Mouse (Mus musculus): ENCODE measurements around the gene Ppp2r5c. TPM values are rescaled to one million over a fixed set of nuclear protein-coding genes. Genes with fewer than 3 reads are reported as not detected.

The Ppp2r5c gene
- polyA plus RNA-seq, 1 experiment = 136 TPM

DNA sequence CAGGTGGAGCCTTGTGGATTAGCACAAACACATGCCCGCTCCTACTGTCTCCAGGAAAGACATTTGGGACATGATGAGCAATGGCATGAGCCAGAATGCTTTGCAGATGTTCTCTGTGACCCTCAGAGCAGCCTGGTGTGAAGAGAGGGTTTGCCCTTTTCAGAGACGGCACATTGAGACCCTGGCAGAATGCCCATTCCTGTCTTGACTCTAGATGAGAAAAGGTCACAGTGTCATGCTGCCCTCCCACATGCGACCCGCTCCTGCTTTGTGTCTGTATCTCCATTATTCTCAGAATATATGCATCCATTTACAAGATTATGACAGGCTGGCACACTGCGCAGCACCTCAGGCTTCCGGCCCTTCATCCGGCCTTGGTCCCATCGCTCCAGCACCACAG is 94.1 kb downstream of the Ppp2r5c start:
- no peak for TF ChIP-seq CTCF (IDR thresholded peaks at IDR 0.05; ENCODE audit: borderline replicate concordance, insufficient read depth, low read depth, low read length)
- no peak for TF ChIP-seq POLR2A (IDR thresholded peaks at IDR 0.05; ENCODE audit: borderline replicate concordance, insufficient read depth, low read length)
- DNase-seq = no peak
- 70% methylated on average over 8 of the region's 8 CpGs for WGBS
- H3K4me3 ChIP-seq (replicated peaks; ENCODE audit: insufficient read depth, low read depth, low read length) = no peak overlapping the region
- peaks cover 4% of the 10 kb centered on the region; the same call in 1 of the 2 replicates for H3K4me1 ChIP-seq (ENCODE audit: control insufficient read depth, insufficient read depth, low read length)
- H3K27me3 ChIP-seq (ENCODE audit: control insufficient read depth, insufficient read depth, low read length) = no peaks in the 10 kb centered on the region
- H3K27ac ChIP-seq (ENCODE audit: insufficient read depth, low read length) = no peak overlapping the region

DNA sequence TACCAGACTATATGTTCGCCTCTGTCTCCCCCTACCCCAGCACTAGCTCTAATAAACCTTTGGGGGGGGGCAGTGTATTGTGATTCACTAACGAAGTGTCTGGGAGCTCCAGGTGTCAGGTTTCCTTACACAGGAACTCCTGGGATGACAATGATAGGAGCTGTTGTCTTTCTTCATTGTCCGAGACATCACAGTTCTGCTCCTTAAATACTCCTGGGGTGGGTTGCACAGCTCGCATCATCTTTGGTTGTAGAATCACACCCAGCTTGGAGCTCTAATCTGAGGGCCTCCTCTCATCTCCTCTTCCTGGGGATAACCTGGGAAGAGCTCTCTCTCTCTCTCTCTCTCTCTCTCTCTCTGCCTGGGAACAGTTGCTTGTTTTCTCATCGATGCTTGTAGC is 94.6 kb downstream of the Ppp2r5c start:
- no peak overlapping the region for H3K27ac ChIP-seq (ENCODE audit: insufficient read depth, low read length)
- WGBS = 86% methylated on average over 5 of the region's 5 CpGs
- no peaks in the 10 kb centered on the region for H3K27me3 ChIP-seq (ENCODE audit: control insufficient read depth, insufficient read depth, low read length)
- H3K4me1 ChIP-seq (ENCODE audit: control insufficient read depth, insufficient read depth, low read length) = peaks cover 5% of the 10 kb centered on the region
- H3K4me3 ChIP-seq (replicated peaks; ENCODE audit: insufficient read depth, low read depth, low read length) = no peak overlapping the region
- DNase-seq = no peak
- TF ChIP-seq CTCF (IDR thresholded peaks at IDR 0.05; ENCODE audit: borderline replicate concordance, insufficient read depth, low read depth, low read length) (no peak), POLR2A (IDR thresholded peaks at IDR 0.05; ENCODE audit: borderline replicate concordance, insufficient read depth, low read length) (no peak)

DNA sequence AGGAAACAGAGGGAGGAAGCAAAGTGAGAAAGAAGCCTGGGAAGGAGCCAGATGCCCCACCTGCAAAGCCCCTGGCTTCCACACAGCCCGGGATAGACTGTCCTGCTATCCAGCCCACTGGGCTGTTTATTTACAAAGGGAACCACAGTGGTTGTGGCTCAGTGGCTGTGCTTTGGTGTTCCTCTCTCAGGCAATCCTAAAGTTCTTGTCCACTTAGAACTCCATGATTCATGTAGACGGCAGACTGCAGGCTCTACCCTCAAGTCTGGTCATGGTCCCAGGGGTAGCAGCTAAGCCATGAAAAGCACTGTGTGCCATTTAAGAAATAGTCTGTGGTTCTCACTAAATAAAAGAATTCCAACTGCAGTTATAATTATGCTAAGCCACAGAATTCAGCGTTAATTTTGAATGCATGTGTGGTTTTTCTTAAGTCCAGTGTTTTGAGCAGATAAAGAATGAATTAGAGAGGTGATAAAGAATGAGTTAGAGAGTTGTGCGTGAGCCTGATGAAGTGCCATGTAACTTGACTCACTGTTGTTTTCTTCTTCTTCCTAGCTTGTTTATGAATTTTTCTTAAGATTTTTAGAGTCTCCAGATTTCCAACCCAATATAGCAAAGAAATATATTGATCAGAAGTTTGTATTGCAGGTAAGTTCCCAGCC is 98.3 kb downstream of the Ppp2r5c start:
- H3K4me1 ChIP-seq (ENCODE audit: control insufficient read depth, insufficient read depth, low read length) = peaks cover 10% of the 10 kb centered on the region
- DNase-seq = no peak
- no peak overlapping the region for H3K27ac ChIP-seq (ENCODE audit: insufficient read depth, low read length)
- H3K27me3 ChIP-seq (ENCODE audit: control insufficient read depth, insufficient read depth, low read length) = no peaks in the 10 kb centered on the region
- 73% methylated on average over 4 of the region's 4 CpGs for WGBS
- no peak overlapping the region for H3K4me3 ChIP-seq (replicated peaks; ENCODE audit: insufficient read depth, low read depth, low read length)
- TF ChIP-seq CTCF (IDR thresholded peaks at IDR 0.05; ENCODE audit: borderline replicate concordance, insufficient read depth, low read depth, low read length) (no peak), POLR2A (IDR thresholded peaks at IDR 0.05; ENCODE audit: borderline replicate concordance, insufficient read depth, low read length) (no peak)

DNA sequence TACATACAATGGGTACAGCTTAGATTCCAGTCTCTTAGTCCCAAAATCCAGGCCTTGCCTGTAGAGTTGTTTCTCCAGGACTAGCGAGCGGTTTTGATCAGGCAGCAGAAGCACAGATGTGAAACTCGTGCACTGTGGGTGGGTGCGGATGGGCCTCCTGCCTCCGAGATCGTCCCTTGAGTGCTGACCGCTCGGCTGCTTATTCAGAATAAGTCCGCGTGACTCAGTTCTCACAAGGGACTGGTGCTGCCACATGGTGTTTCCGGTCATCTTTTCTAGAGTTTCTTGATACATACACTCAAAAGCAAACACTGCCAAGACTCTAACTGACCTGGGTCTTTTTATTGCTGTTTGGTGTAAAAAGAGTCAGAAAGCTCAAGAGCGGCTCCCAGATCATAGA is 100.7 kb downstream of the Ppp2r5c start:
- no peaks in the 10 kb centered on the region for H3K27me3 ChIP-seq (ENCODE audit: control insufficient read depth, insufficient read depth, low read length)
- no peak for TF ChIP-seq POLR2A (IDR thresholded peaks at IDR 0.05; ENCODE audit: borderline replicate concordance, insufficient read depth, low read length)
- TF ChIP-seq CTCF (IDR thresholded peaks at IDR 0.05; ENCODE audit: borderline replicate concordance, insufficient read depth, low read depth, low read length) = no peak
- H3K4me3 ChIP-seq (replicated peaks; ENCODE audit: insufficient read depth, low read depth, low read length) = no peak overlapping the region
- DNase-seq = no peak
- peaks cover 10% of the 10 kb centered on the region for H3K4me1 ChIP-seq (ENCODE audit: control insufficient read depth, insufficient read depth, low read length)
- no peak overlapping the region for H3K27ac ChIP-seq (ENCODE audit: insufficient read depth, low read length)
- 91% methylated on average over 12 of the region's 12 CpGs for WGBS

DNA sequence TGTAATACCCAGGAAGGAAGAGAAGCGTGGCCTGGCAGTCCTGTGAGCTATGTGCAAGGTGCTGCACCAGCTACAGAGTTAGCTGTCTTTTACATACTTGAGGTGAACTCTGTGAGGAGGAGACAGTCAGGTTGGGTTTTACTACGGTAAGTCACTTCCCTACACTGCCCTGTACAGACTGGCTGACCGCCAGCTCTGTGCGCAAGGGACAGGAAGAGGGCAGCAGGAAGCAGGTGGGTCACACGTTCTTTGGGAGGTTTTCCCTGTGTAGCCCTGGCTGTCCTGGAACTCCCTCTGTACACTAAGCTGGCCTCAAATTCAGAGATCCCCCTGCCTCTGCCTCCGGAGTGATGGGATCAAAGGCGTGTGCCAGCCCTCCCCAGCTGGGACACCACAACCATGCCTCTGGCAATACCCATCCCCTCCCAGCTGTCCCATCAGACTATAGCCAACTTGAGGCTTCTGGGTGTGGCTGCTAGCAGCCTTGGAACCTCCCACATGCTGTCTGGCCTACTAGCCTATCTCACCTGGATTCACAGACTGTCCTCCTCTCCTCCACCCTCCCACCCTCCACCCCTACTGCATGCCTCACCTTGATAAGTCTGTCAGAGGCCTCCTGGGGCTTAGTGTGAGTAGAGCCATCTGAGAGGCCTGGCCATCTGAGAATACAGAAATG is 102.7 kb downstream of the Ppp2r5c start:
- DNase-seq = no peak
- H3K27ac ChIP-seq (ENCODE audit: insufficient read depth, low read length) = no peak overlapping the region
- TF ChIP-seq POLR2A (IDR thresholded peaks at IDR 0.05; ENCODE audit: borderline replicate concordance, insufficient read depth, low read length) (no peak), CTCF (IDR thresholded peaks at IDR 0.05; ENCODE audit: borderline replicate concordance, insufficient read depth, low read depth, low read length) (no peak)
- H3K27me3 ChIP-seq (ENCODE audit: control insufficient read depth, insufficient read depth, low read length) = no peaks in the 10 kb centered on the region
- WGBS = 66% methylated on average over 7 of the region's 7 CpGs
- no peak overlapping the region for H3K4me3 ChIP-seq (replicated peaks; ENCODE audit: insufficient read depth, low read depth, low read length)
- peaks cover 10% of the 10 kb centered on the region for H3K4me1 ChIP-seq (ENCODE audit: control insufficient read depth, insufficient read depth, low read length)

DNA sequence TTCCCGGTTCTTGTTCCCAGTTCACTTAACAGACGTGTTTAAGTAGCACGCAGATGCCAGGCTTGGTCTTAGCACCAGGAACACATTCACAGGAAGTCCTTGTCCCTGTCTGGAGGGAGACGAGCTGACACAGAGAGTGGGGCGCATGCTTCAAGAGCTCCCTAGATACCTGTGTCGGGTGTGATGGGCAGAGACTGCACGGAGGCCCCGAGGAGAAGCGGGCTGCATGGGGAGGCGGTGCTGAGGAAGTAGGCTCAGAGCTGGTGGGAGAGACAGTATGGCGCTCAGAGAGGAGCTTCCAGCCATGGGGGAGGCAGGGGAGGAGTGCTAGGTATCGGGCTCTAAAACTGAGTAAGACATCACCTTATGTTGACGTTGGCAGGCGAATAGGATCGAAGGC is 103.4 kb downstream of the Ppp2r5c start:
- no peak overlapping the region for H3K4me3 ChIP-seq (replicated peaks; ENCODE audit: insufficient read depth, low read depth, low read length)
- TF ChIP-seq POLR2A (IDR thresholded peaks at IDR 0.05; ENCODE audit: borderline replicate concordance, insufficient read depth, low read length) (no peak), CTCF (IDR thresholded peaks at IDR 0.05; ENCODE audit: borderline replicate concordance, insufficient read depth, low read depth, low read length) (no peak)
- DNase-seq = no peak

DNA sequence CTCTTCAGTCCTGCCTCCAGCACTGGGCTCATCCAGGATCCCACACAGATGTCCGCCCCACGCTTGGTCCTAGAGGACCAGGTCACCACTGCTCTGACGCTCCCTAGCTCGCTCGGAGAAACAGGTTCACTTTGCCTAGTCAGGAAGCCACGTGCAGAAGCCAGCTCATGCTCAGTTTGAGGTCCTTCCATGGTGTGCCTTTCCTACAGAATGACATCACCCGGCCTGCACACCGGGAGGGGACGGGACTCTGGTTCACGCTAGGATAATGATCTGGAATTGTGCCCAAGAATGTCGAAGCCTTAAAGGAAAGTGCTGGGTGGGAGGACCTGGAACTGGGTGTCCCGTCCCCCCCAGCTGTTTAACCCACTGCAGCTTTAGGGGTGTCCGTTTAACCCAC is 105.2 kb downstream of the Ppp2r5c start:
- WGBS = 56% methylated on average over 13 of the region's 13 CpGs
- H3K27ac ChIP-seq (ENCODE audit: insufficient read depth, low read length) = no peak overlapping the region
- H3K27me3 ChIP-seq (ENCODE audit: control insufficient read depth, insufficient read depth, low read length) = no peaks in the 10 kb centered on the region
- no peak for DNase-seq
- H3K4me3 ChIP-seq (replicated peaks; ENCODE audit: insufficient read depth, low read depth, low read length) = no peak overlapping the region
- TF ChIP-seq CTCF (IDR thresholded peaks at IDR 0.05; ENCODE audit: borderline replicate concordance, insufficient read depth, low read depth, low read length) (no peak), POLR2A (IDR thresholded peaks at IDR 0.05; ENCODE audit: borderline replicate concordance, insufficient read depth, low read length) (no peak)
- peaks cover 5% of the 10 kb centered on the region; the same call in 1 of the 2 replicates for H3K4me1 ChIP-seq (ENCODE audit: control insufficient read depth, insufficient read depth, low read length)

More for the DNA sequence above, 103.4 kb downstream of the Ppp2r5c start:
- Histone ChIP-seq H3K27ac (ENCODE audit: insufficient read depth, low read length) (no peak overlapping the region), H3K27me3 (ENCODE audit: control insufficient read depth, insufficient read depth, low read length) (no peaks in the 10 kb centered on the region), H3K4me1 (ENCODE audit: control insufficient read depth, insufficient read depth, low read length) (peaks cover 10% of the 10 kb centered on the region)
- WGBS = 84% methylated on average over 15 of the region's 15 CpGs

DNA sequence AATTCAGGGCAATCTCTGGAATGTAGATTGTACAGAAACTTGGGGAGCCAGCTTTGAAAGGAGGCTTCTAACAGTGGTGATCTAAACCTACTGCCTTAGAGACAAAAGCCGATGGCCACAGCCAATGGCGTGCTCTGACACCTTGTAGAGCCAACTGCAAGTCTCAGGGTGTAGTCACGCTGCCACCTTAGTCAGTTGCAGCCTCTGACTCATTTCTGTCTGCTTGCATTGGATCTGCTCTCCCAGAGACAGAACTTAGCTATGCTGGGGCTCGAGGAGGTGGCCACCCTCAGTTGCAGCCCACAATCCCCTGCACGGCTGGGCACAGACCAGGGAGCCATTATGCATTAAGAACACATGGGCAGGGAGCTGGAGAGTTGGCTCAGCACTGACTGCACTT is 106.4 kb downstream of the Ppp2r5c start:
- Histone ChIP-seq H3K27ac (ENCODE audit: insufficient read depth, low read length) (no peak overlapping the region), H3K27me3 (ENCODE audit: control insufficient read depth, insufficient read depth, low read length) (no peaks in the 10 kb centered on the region), H3K4me1 (ENCODE audit: control insufficient read depth, insufficient read depth, low read length) (no peaks in the 10 kb centered on the region), H3K4me3 (replicated peaks; ENCODE audit: insufficient read depth, low read depth, low read length) (no peak overlapping the region)
- WGBS = 94% methylated on average over 5 of the region's 5 CpGs
- no peak for DNase-seq
- TF ChIP-seq POLR2A (IDR thresholded peaks at IDR 0.05; ENCODE audit: borderline replicate concordance, insufficient read depth, low read length) (no peak), CTCF (IDR thresholded peaks at IDR 0.05; ENCODE audit: borderline replicate concordance, insufficient read depth, low read depth, low read length) (no peak)
